In genomic region chr17:80802622-80803021, GRCm38 (mm10) we compare ENCODE assay signal across 8 mouse cellular contexts.
A peak's percentile ranks its signal among the peaks of the same experiment; 100 is the strongest.
DNase-seq lines count a peak whose midpoint lies in the region; ATAC-seq and TF ChIP-seq lines count a peak whose summit lies in the region.

No protein-coding gene starts in this region.

- peak overlapping the region; percentile 48 for H3K4me2 ChIP-seq in embryonic facial prominence, embryonic 13.5 days
- H3K4me2 ChIP-seq in limb, embryonic 13.5 days (replicated peaks) = no peak overlapping the region

- TF ChIP-seq EP300 in ES-Bruce4 (IDR thresholded peaks at IDR 0.05; ENCODE audit: insufficient read depth, low read depth, low read length) = no peak

- no peak for DNase-seq in embryonic facial prominence, embryonic 10.5 days (ENCODE audit: low spot score)
- peak; percentile 77 for DNase-seq in heart, adult 18-20 months
- DNase-seq in ovary, postnatal 10 days (ENCODE audit: low spot score) = no peak
- DNase-seq in thymus, postnatal 25 days = no peak
- no peak for DNase-seq in left cerebral cortex, postnatal 25 days (ENCODE audit: low spot score in 2 of 2)

- 64% methylated on average over 10 of the region's 10 CpGs for WGBS in embryonic facial prominence, embryonic 13.5 days
- 77% methylated on average over 10 of the region's 10 CpGs for WGBS in embryonic facial prominence, embryonic 10.5 days
- 73% methylated on average over 10 of the region's 10 CpGs for WGBS in limb, embryonic 13.5 days

- intact Hi-C loops in left cerebral cortex, postnatal 25 days (cut with DNase I) = loop anchor here (5.0 kb wide), 1 partner anchor 125 kb away; no protein-coding TSS in a partner anchor

- no peak overlapping the region for H3K27ac ChIP-seq in embryonic facial prominence, embryonic 13.5 days
- H3K27ac ChIP-seq in embryonic facial prominence, embryonic 10.5 days (replicated peaks) = no peak overlapping the region
- H3K27ac ChIP-seq in ES-Bruce4 (ENCODE audit: insufficient read depth, low read length) = peak overlapping the region; percentile 78
- H3K27ac ChIP-seq in limb, embryonic 13.5 days = peak overlapping the region; percentile 1; the same call in 1 of the 2 replicates

- no peak overlapping the region for H3K4me3 ChIP-seq in embryonic facial prominence, embryonic 13.5 days
- H3K4me3 ChIP-seq in embryonic facial prominence, embryonic 10.5 days = no peak overlapping the region
- no peak overlapping the region for H3K4me3 ChIP-seq in ES-Bruce4 (ENCODE audit: low read depth, low read length)
- no peak overlapping the region for H3K4me3 ChIP-seq in limb, embryonic 13.5 days

- H3K9me3 ChIP-seq in embryonic facial prominence, embryonic 13.5 days = no peaks in the 10 kb centered on the region
- no peaks in the 10 kb centered on the region for H3K9me3 ChIP-seq in embryonic facial prominence, embryonic 10.5 days
- peaks cover 10% of the 10 kb centered on the region; the same call in 1 of the 2 replicates for H3K9me3 ChIP-seq in ES-Bruce4 (replicated peaks; ENCODE audit: control insufficient read depth, insufficient read depth, low read length, poor library complexity, severe bottlenecking)
- H3K9me3 ChIP-seq in limb, embryonic 13.5 days = no peaks in the 10 kb centered on the region

- TF ChIP-seq CTCF in ES-Bruce4 (IDR thresholded peaks at IDR 0.05; ENCODE audit: low read depth, low read length) = no peak

- no peak for ATAC-seq in embryonic facial prominence, embryonic 13.5 days (ENCODE audit: insufficient number of reproducible peaks, insufficient read depth, low FRiP score, low TSS enrichment, low read depth)
- ATAC-seq in limb, embryonic 13.5 days (ENCODE audit: low FRiP score, low read depth) = no peak

- peaks cover 27% of the 10 kb centered on the region for H3K4me1 ChIP-seq in embryonic facial prominence, embryonic 13.5 days
- H3K4me1 ChIP-seq in embryonic facial prominence, embryonic 10.5 days = peaks cover 21% of the 10 kb centered on the region
- peaks cover 5% of the 10 kb centered on the region for H3K4me1 ChIP-seq in ES-Bruce4 (ENCODE audit: control insufficient read depth, insufficient read depth, low read length)
- peaks cover 28% of the 10 kb centered on the region for H3K4me1 ChIP-seq in limb, embryonic 13.5 days

- no peak for TF ChIP-seq POLR2A in ES-Bruce4 (IDR thresholded peaks at IDR 0.05; ENCODE audit: insufficient read depth, low read length)

- no peaks in the 10 kb centered on the region for H3K36me3 ChIP-seq in embryonic facial prominence, embryonic 13.5 days
- H3K36me3 ChIP-seq in embryonic facial prominence, embryonic 10.5 days (replicated peaks) = no peaks in the 10 kb centered on the region
- H3K36me3 ChIP-seq in ES-Bruce4 (ENCODE audit: control insufficient read depth, insufficient read depth, low read length, poor library complexity, severe bottlenecking) = no peaks in the 10 kb centered on the region
- no peaks in the 10 kb centered on the region for H3K36me3 ChIP-seq in limb, embryonic 13.5 days

- no peak overlapping the region for H3K9ac ChIP-seq in embryonic facial prominence, embryonic 13.5 days
- peak overlapping the region; percentile 53; the same call in 1 of the 2 replicates for H3K9ac ChIP-seq in ES-Bruce4 (ENCODE audit: low read depth, poor library complexity, severe bottlenecking)
- no peak overlapping the region for H3K9ac ChIP-seq in limb, embryonic 13.5 days

- no peaks in the 10 kb centered on the region for H3K27me3 ChIP-seq in embryonic facial prominence, embryonic 13.5 days
- H3K27me3 ChIP-seq in embryonic facial prominence, embryonic 10.5 days (replicated peaks; ENCODE audit: low read depth, poor library complexity, severe bottlenecking) = no peaks in the 10 kb centered on the region
- H3K27me3 ChIP-seq in ES-Bruce4 (ENCODE audit: control insufficient read depth, insufficient read depth, low read length, poor library complexity, severe bottlenecking) = no peaks in the 10 kb centered on the region
- no peaks in the 10 kb centered on the region for H3K27me3 ChIP-seq in limb, embryonic 13.5 days

Comparison
In these comparisons a context has a peak if more than half of its experiments do, and no peak if none do; other contexts are left out.
1. H3K27ac ChIP-seq: peak in ES-Bruce4 (single experiment) and limb, embryonic 13.5 days (single experiment); none in embryonic facial prominence, embryonic 13.5 days (single experiment) and embryonic facial prominence, embryonic 10.5 days (single experiment).
2. DNase-seq: peak in heart, adult 18-20 months (2 of 2); none in embryonic facial prominence, embryonic 10.5 days (single experiment), ovary, postnatal 10 days (single experiment), thymus, postnatal 25 days (single experiment) and left cerebral cortex, postnatal 25 days (0 of 2).